Mouse (Mus musculus): Measurements from ENCODE around the gene Galntl5. TPM values are rescaled to one million over a fixed set of nuclear protein-coding genes. Genes with fewer than 3 reads are reported as not detected.
A peak's percentile ranks its signal among the peaks of the same experiment; 100 is the strongest.
"Not testable (repeated sequence)": the region's sequence is repeated elsewhere in the genome, so short reads cannot be mapped to it uniquely, and the experiment has no call there.

The Galntl5 gene
- polyA plus RNA-seq, 1 experiment from 2014 or later = not detected

GRCm38 (mm10) chr5:25165102-25165788, 16.0 kb upstream of the Galntl5 start:
- Histone ChIP-seq H3K4me2 (no peak overlapping the region), H3K4me1 (no peaks in the 10 kb centered on the region), H3K9me3 (replicated peaks) (no peaks in the 10 kb centered on the region), H3K36me3 (no peaks in the 10 kb centered on the region), H3K9ac (no peak overlapping the region), H3K4me3 (replicated peaks) (no peak overlapping the region), H3K27me3 (no peaks in the 10 kb centered on the region; the same call in 1 of the 2 replicates), H3K27ac (no peak overlapping the region)
- ATAC-seq (replicated peaks; ENCODE audit: low FRiP score) = no peak
- 80% methylated on average over 4 of the region's 4 CpGs for WGBS

- 78% methylated on average over 3 of the region's 3 CpGs for WGBS
- H3K9ac ChIP-seq = no peak overlapping the region
- no peaks in the 10 kb centered on the region for H3K9me3 ChIP-seq (replicated peaks)
- no peaks in the 10 kb centered on the region for H3K4me1 ChIP-seq
- H3K4me2 ChIP-seq = no peak overlapping the region
- no peaks in the 10 kb centered on the region for H3K36me3 ChIP-seq
- no peaks in the 10 kb centered on the region; the same call in 1 of the 2 replicates for H3K27me3 ChIP-seq
- no peak for ATAC-seq (replicated peaks; ENCODE audit: low FRiP score)
- H3K27ac ChIP-seq = no peak overlapping the region
- no peak overlapping the region for H3K4me3 ChIP-seq (replicated peaks)
Observed at GRCm38 (mm10) chr5:25165789-25166135, 15.5 kb upstream of the Galntl5 start.

- H3K27ac ChIP-seq = no peak overlapping the region
- H3K27me3 ChIP-seq = no peaks in the 10 kb centered on the region; the same call in 1 of the 2 replicates
- no peaks in the 10 kb centered on the region for H3K4me1 ChIP-seq
- no peaks in the 10 kb centered on the region for H3K9me3 ChIP-seq (replicated peaks)
- 62% methylated on average over 4 of the region's 4 CpGs for WGBS
- H3K9ac ChIP-seq = no peak overlapping the region
- no peak overlapping the region for H3K4me3 ChIP-seq (replicated peaks)
- H3K36me3 ChIP-seq = no peaks in the 10 kb centered on the region
- no peak overlapping the region for H3K4me2 ChIP-seq
- no peak for ATAC-seq (replicated peaks; ENCODE audit: low FRiP score)
Observed at GRCm38 (mm10) chr5:25166665-25167064, 14.6 kb upstream of the Galntl5 start.

- H3K27me3 ChIP-seq; H3K36me3 ChIP-seq; H3K4me1 ChIP-seq; H3K9me3 ChIP-seq (replicated peaks); H3K9ac ChIP-seq; ATAC-seq (replicated peaks; ENCODE audit: low FRiP score); H3K4me3 ChIP-seq (replicated peaks); H3K27ac ChIP-seq; H3K4me2 ChIP-seq: not testable (repeated sequence)
- 90% methylated on average over 5 of the region's 5 CpGs for WGBS
Observed at GRCm38 (mm10) chr5:25177937-25178336, 3.3 kb upstream of the Galntl5 start.

- not testable (repeated sequence) for H3K9me3 ChIP-seq (replicated peaks); H3K27ac ChIP-seq; H3K36me3 ChIP-seq; H3K9ac ChIP-seq; H3K4me3 ChIP-seq (replicated peaks); H3K27me3 ChIP-seq; ATAC-seq (replicated peaks; ENCODE audit: low FRiP score); H3K4me1 ChIP-seq; H3K4me2 ChIP-seq
- WGBS = 36% methylated on average over 4 of the region's 4 CpGs
Observed at GRCm38 (mm10) chr5:25178543-25178942, 2.7 kb upstream of the Galntl5 start.

GRCm38 (mm10) chr5:25179284-25179683, 2.0 kb upstream of the Galntl5 start:
- no peaks in the 10 kb centered on the region for H3K27me3 ChIP-seq
- H3K27ac ChIP-seq = peak overlapping the region; percentile 58; the same call in 1 of the 2 replicates
- no peak overlapping the region for H3K4me2 ChIP-seq
- H3K9ac ChIP-seq = no peak overlapping the region
- no peaks in the 10 kb centered on the region for H3K36me3 ChIP-seq
- no peaks in the 10 kb centered on the region for H3K9me3 ChIP-seq (replicated peaks)
- no peak overlapping the region for H3K4me3 ChIP-seq (replicated peaks)
- WGBS = 95% methylated on average over 4 of the region's 4 CpGs
- H3K4me1 ChIP-seq = 0 out of 2 replicates have a peak, but pooled peaks cover 3% of the 10 kb centered on the region
- no peak for ATAC-seq (replicated peaks; ENCODE audit: low FRiP score)

- no peaks in the 10 kb centered on the region for H3K9me3 ChIP-seq (replicated peaks)
- 0 out of 2 replicates have a peak, but pooled peaks cover 3% of the 10 kb centered on the region for H3K4me1 ChIP-seq
- no peak overlapping the region for H3K4me2 ChIP-seq
- no peaks in the 10 kb centered on the region for H3K27me3 ChIP-seq
- H3K4me3 ChIP-seq (replicated peaks) = no peak overlapping the region
- ATAC-seq (replicated peaks; ENCODE audit: low FRiP score) = 0 out of 2 replicates have a peak, but pooled peaks have one; percentile 40
- no peak overlapping the region for H3K9ac ChIP-seq
- no peaks in the 10 kb centered on the region for H3K36me3 ChIP-seq
- WGBS = 82% methylated on average over 3 of the region's 3 CpGs
- H3K27ac ChIP-seq = 0 out of 2 replicates have a peak overlapping the region, but pooled peaks have one; percentile 39
Observed at GRCm38 (mm10) chr5:25179936-25180488, 1.2 kb upstream of the Galntl5 start.

- Histone ChIP-seq H3K9ac (no peak overlapping the region), H3K9me3 (replicated peaks) (no peaks in the 10 kb centered on the region), H3K4me1 (0 out of 2 replicates have a peak, but pooled peaks cover 3% of the 10 kb centered on the region), H3K4me2 (no peak overlapping the region), H3K4me3 (replicated peaks) (no peak overlapping the region), H3K27me3 (no peaks in the 10 kb centered on the region), H3K27ac (no peak overlapping the region), H3K36me3 (no peaks in the 10 kb centered on the region)
- 90% methylated on average over 4 of the region's 4 CpGs for WGBS
- no peak for ATAC-seq (replicated peaks; ENCODE audit: low FRiP score)
Observed at GRCm38 (mm10) chr5:25183595-25183994, 2.3 kb downstream of the Galntl5 start.

GRCm38 (mm10) chr5:25184594-25184993, 3.3 kb downstream of the Galntl5 start:
- ATAC-seq (replicated peaks; ENCODE audit: low FRiP score) = no peak
- WGBS = 66% methylated on average over 2 of the region's 2 CpGs

GRCm38 (mm10) chr5:25187727-25188126, 6.5 kb downstream of the Galntl5 start:
- ATAC-seq (replicated peaks; ENCODE audit: low FRiP score) = peak; percentile 40; the same call in 1 of the 2 replicates
- Histone ChIP-seq H3K4me1 (no peaks in the 10 kb centered on the region), H3K9ac (no peak overlapping the region), H3K27me3 (no peaks in the 10 kb centered on the region), H3K4me3 (replicated peaks) (no peak overlapping the region), H3K4me2 (no peak overlapping the region), H3K27ac (no peak overlapping the region), H3K9me3 (replicated peaks) (no peaks in the 10 kb centered on the region), H3K36me3 (no peaks in the 10 kb centered on the region)

More at GRCm38 (mm10) chr5:25184594-25184993, 3.3 kb downstream of the Galntl5 start:
- Histone ChIP-seq H3K9ac (no peak overlapping the region), H3K9me3 (replicated peaks) (no peaks in the 10 kb centered on the region), H3K4me1 (0 out of 2 replicates have a peak, but pooled peaks cover 3% of the 10 kb centered on the region), H3K4me2 (no peak overlapping the region), H3K27me3 (no peaks in the 10 kb centered on the region), H3K36me3 (no peaks in the 10 kb centered on the region), H3K4me3 (replicated peaks) (no peak overlapping the region), H3K27ac (no peak overlapping the region)

- no peaks in the 10 kb centered on the region for H3K4me1 ChIP-seq
- no peak overlapping the region for H3K4me2 ChIP-seq
- no peak overlapping the region for H3K9ac ChIP-seq
- H3K9me3 ChIP-seq (replicated peaks) = no peaks in the 10 kb centered on the region
- no peaks in the 10 kb centered on the region for H3K36me3 ChIP-seq
- peak; percentile 52; the same call in 1 of the 2 replicates for ATAC-seq (replicated peaks; ENCODE audit: low FRiP score)
- no peak overlapping the region for H3K4me3 ChIP-seq (replicated peaks)
- 28% methylated on average over 1 of the region's 1 CpGs for WGBS
- no peak overlapping the region for H3K27ac ChIP-seq
- no peaks in the 10 kb centered on the region for H3K27me3 ChIP-seq
Observed at GRCm38 (mm10) chr5:25188802-25189201, 7.5 kb downstream of the Galntl5 start.

GRCm38 (mm10) chr5:25190521-25190920, 9.3 kb downstream of the Galntl5 start:
- H3K9ac ChIP-seq = no peak overlapping the region
- WGBS = 80% methylated on average over 2 of the region's 2 CpGs
- H3K27ac ChIP-seq = no peak overlapping the region
- no peaks in the 10 kb centered on the region for H3K9me3 ChIP-seq (replicated peaks)
- H3K27me3 ChIP-seq = no peaks in the 10 kb centered on the region
- no peaks in the 10 kb centered on the region for H3K36me3 ChIP-seq
- no peak for ATAC-seq (replicated peaks; ENCODE audit: low FRiP score)
- no peak overlapping the region for H3K4me3 ChIP-seq (replicated peaks)
- no peaks in the 10 kb centered on the region for H3K4me1 ChIP-seq
- no peak overlapping the region for H3K4me2 ChIP-seq
